Mouse (Mus musculus) embryonic facial prominence, embryonic 15.5 days (tissue): ENCODE measurements around the gene Sema5a. TPM values are rescaled to one million over a fixed set of nuclear protein-coding genes. Genes with fewer than 3 reads are reported as not detected.

Experiments
- ATAC-seq: fragments of 200-750 bp; cut with Nextera tagmentation; 2 replicates; pipeline ENCODE4 v1.8.0; 2017; ENCODE audit warnings: low read depth, moderate TSS enrichment; ENCODE audit not compliant: insufficient number of reproducible peaks, low FRiP score, low TSS enrichment
- H3K27ac ChIP-seq: fragments of 300-500 bp; sonication (generic); replicated peaks from 2 replicates; pipeline ENCODE4 v1.5.1; 2015; ENCODE audit warnings: mild to moderate bottlenecking, inconsistent platforms
- H3K27me3 ChIP-seq: fragments of 300-500 bp; sonication (generic); 2 replicates; pipeline ENCODE4 v1.6.1; 2015; ENCODE audit warnings: inconsistent platforms
- H3K36me3 ChIP-seq: fragments of 300-500 bp; sonication (generic); 2 replicates; pipeline ENCODE4 v1.6.1; 2015; ENCODE audit warnings: mild to moderate bottlenecking, inconsistent platforms
- H3K4me1 ChIP-seq: fragments of 300-500 bp; sonication (generic); 2 replicates; pipeline ENCODE4 v1.6.1; 2015; ENCODE audit warnings: inconsistent platforms
- H3K4me2 ChIP-seq: fragments of 300-500 bp; sonication (generic); replicated peaks from 2 replicates; pipeline ENCODE4 v1.6.1; 2015; ENCODE audit warnings: mild to moderate bottlenecking, inconsistent platforms
- H3K4me3 ChIP-seq: fragments of 300-500 bp; sonication (generic); replicated peaks from 2 replicates; pipeline ENCODE4 v1.5.1; 2015; ENCODE audit warnings: mild to moderate bottlenecking, inconsistent platforms
- H3K9ac ChIP-seq: fragments of 300-500 bp; sonication (generic); 2 replicates; pipeline ENCODE4 v1.6.1; 2015; ENCODE audit warnings: inconsistent platforms
- H3K9me3 ChIP-seq: fragments of 300-500 bp; sonication (generic); replicated peaks from 2 replicates; pipeline ENCODE4 v1.6.1; 2016; ENCODE audit warnings: inconsistent platforms
- WGBS: fragments of 180-500 bp; shearing (Covaris S2); methylation state at CpG from one replicate; pipeline ENCODE4 v1.1.7; 2015; 5-methylcytosine and 5-hydroxymethylcytosine counted together
- polyA plus RNA-seq: library from polyadenylated mRNA; unstranded; fragments of >200 nt; fragmentation: Nextera tagmentation; extraction: Ambion mirVana; gene quantifications from 2 replicates; pipeline ENCODE4 v1.2.1, GENCODE M21; 2015

Gene Sema5a
- polyA plus RNA-seq, 1 experiment from 2014 or later: 30.8 TPM

GRCm38 (mm10) chr15:32406436-32406835 is 161.8 kb downstream of the Sema5a start:
- H3K36me3 ChIP-seq: no peaks in the 10 kb centered on the region
- no peak overlapping the region for H3K9ac ChIP-seq
- ATAC-seq: no peak
- 82% methylated on average over 2 of the region's 2 CpGs for WGBS
- H3K4me1 ChIP-seq: peaks cover 10% of the 10 kb centered on the region
- H3K27me3 ChIP-seq: no peaks in the 10 kb centered on the region
- H3K27ac ChIP-seq: no peak overlapping the region
- no peaks in the 10 kb centered on the region for H3K9me3 ChIP-seq
- H3K4me3 ChIP-seq: no peak overlapping the region
- no peak overlapping the region for H3K4me2 ChIP-seq

DNA sequence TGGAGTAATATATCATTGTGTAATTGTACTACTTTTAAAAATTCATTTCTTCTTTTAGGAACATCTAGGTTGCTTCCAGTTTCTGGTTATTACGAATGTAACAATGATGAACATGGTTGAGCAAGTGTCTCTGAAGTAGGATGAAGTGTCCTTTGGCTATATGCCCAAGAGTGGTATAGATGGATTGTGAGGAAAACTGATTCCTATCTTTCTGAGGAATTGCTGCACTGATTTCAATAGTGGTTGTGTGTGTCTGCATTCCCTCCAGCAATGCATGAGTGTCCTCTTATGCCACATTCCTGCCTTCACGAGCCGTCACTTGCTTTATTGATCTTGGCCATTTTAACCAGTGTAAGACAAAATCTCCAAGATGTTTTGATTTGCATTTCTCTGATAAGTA is 163.2 kb downstream of the Sema5a start:
- no peak for ATAC-seq
- no peak overlapping the region for H3K27ac ChIP-seq
- no peaks in the 10 kb centered on the region for H3K27me3 ChIP-seq
- no peak overlapping the region for H3K4me3 ChIP-seq
- no peaks in the 10 kb centered on the region for H3K9me3 ChIP-seq
- no peak overlapping the region for H3K4me2 ChIP-seq
- H3K36me3 ChIP-seq: no peaks in the 10 kb centered on the region
- H3K4me1 ChIP-seq: 0 out of 2 replicates have a peak, but pooled peaks cover 4% of the 10 kb centered on the region
- H3K9ac ChIP-seq: no peak overlapping the region
- 65% methylated on average over 3 of the region's 3 CpGs for WGBS

DNA sequence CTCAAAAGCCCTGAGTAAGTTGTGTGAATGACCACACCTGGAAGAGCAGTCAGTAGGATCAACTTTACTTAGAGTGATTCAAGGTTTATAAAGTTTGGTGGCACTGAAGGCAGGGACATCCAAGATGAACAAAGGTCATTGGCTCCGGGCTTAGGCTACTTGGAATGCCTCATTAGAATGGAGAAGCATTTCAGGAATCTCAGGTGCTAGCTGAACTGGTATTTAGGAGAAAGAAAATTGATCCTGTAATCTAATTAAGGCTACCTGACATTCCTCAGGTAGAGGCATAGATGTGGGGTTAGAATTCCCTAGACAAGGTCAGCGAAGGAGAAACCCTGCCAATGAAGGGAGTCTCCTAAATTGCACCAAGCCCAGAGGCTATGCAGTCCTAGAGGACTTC is 171.7 kb downstream of the Sema5a start:
- no peaks in the 10 kb centered on the region for H3K27me3 ChIP-seq
- H3K36me3 ChIP-seq: no peaks in the 10 kb centered on the region
- H3K4me1 ChIP-seq: no peaks in the 10 kb centered on the region
- H3K4me2 ChIP-seq: no peak overlapping the region
- ATAC-seq: no peak
- no peak overlapping the region for H3K9ac ChIP-seq
- H3K4me3 ChIP-seq: no peak overlapping the region
- 81% methylated on average over 2 of the region's 2 CpGs for WGBS
- no peaks in the 10 kb centered on the region for H3K9me3 ChIP-seq
- no peak overlapping the region for H3K27ac ChIP-seq

GRCm38 (mm10) chr15:32422631-32423030 is 178.0 kb downstream of the Sema5a start:
- no peaks in the 10 kb centered on the region for H3K4me1 ChIP-seq
- no peak for ATAC-seq
- no peak overlapping the region for H3K9ac ChIP-seq
- H3K36me3 ChIP-seq: no peaks in the 10 kb centered on the region
- no peak overlapping the region for H3K27ac ChIP-seq
- H3K4me3 ChIP-seq: no peak overlapping the region
- H3K27me3 ChIP-seq: no peaks in the 10 kb centered on the region
- WGBS: 82% methylated on average over 6 of the region's 6 CpGs
- H3K4me2 ChIP-seq: no peak overlapping the region
- no peaks in the 10 kb centered on the region for H3K9me3 ChIP-seq

DNA sequence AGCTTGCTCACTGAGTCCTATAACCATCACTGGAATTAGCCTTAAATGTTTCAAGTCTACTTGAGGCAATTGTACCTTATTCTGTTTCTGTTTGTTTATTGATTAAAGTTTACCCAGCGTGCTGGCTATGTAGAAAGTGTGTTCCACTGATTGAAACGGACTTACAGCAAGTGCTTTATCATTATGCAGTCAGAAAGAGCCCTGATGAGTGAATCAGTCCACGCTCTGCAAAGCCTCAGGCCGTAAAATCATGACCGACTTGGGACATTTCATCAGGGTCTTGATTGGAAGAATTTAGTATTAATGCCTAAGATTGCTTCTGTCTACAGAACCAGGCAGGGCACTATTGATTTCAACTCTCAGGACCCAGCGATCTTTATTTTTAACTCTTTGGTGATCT is 178.5 kb downstream of the Sema5a start:
- Histone ChIP-seq H3K9me3 (no peaks in the 10 kb centered on the region), H3K4me3 (no peak overlapping the region), H3K27ac (no peak overlapping the region), H3K27me3 (no peaks in the 10 kb centered on the region), H3K9ac (no peak overlapping the region), H3K4me2 (no peak overlapping the region), H3K36me3 (no peaks in the 10 kb centered on the region), H3K4me1 (no peaks in the 10 kb centered on the region)
- no peak for ATAC-seq
- WGBS: 76% methylated on average over 6 of the region's 6 CpGs

DNA sequence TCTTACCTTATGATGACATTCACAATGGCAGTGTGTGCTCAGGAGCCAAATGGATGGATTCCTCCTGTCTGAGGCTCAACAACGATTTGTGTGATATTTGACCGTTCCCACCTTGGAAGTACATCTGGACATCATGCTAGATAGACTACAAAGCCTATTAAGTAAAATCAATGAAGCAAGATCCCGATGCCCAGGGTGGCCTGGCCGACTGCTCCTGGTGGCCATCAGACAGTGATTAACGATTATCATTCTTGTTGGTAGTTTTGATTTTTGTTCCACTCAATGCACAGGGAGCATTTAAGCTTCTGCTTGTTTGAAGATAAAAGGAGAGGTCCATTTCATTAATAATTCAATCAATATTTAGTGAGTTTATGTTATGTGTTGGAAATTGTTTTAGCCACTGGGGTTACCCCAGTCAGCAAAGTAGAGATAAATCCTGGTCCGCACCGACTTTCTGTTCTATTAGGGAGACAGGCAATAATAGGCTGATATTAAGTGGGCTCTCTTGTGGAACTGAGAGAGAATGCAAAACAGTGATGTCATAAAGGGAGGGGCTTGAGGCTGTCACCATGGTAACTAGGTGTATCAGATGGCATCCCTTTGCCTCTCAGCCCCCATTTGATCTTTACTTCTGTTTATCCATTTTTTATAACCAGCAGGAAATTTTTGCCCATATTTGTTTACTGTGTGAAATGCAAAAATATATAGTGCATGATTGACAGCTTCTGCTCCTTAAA is 182.7 kb downstream of the Sema5a start:
- Histone ChIP-seq H3K27ac (no peak overlapping the region), H3K9ac (no peak overlapping the region), H3K4me1 (no peaks in the 10 kb centered on the region), H3K4me2 (no peak overlapping the region), H3K27me3 (no peaks in the 10 kb centered on the region), H3K36me3 (no peaks in the 10 kb centered on the region), H3K4me3 (no peak overlapping the region), H3K9me3 (no peaks in the 10 kb centered on the region)
- WGBS: 84% methylated on average over 7 of the region's 7 CpGs
- no peak for ATAC-seq

DNA sequence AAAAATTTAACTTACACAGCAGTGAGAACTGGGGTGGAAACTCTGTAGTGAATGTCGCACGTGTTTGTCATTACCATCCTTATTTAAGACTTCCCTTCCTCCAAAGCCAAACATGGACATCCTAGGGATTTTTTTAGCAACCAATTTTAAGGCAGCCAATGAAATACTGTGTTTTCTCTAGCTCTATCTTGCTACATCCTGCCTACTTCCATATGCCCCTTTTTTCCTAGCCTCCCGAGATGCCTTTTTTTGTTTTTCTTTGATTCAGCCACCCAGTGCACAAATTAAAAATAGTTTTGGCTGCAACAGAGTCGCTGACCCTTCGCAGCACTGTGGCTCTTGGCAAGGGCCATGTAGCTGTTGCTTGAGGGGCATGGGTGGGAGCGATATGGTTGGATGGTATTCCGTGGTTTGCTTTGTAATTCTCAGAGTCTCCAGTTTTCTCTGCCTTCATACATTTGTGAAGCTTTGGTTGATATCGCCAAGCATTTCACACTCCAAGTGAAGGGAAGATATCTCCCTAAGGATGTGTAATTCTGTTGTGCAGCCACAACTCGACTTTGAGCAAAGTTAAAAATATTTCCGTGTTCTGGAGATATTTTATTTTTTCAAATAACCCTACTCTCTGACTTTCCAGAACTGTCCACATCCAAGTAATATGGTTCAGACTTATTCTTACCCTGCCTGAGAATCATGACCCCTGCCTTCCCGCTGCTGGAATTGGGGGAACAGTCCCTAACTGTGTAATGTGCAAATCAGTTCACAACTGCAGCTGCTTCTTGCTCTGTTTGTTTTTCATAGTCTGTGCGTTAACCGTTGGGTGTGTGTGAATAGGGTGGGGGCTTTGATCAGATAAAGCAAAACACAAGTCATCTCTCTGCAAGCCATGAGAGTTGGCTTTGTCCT is 188.6 kb downstream of the Sema5a start:
- Histone ChIP-seq H3K4me3 (peak overlapping the region; percentile 16), H3K4me2 (peak overlapping the region; percentile 42), H3K9me3 (no peaks in the 10 kb centered on the region), H3K27me3 (no peaks in the 10 kb centered on the region), H3K4me1 (peaks cover 15% of the 10 kb centered on the region), H3K27ac (peak overlapping the region; percentile 76), H3K9ac (no peak overlapping the region), H3K36me3 (no peaks in the 10 kb centered on the region)
- peak; percentile 39; the same call in 1 of the 2 replicates for ATAC-seq
- WGBS: 35% methylated on average over 13 of the region's 13 CpGs

DNA sequence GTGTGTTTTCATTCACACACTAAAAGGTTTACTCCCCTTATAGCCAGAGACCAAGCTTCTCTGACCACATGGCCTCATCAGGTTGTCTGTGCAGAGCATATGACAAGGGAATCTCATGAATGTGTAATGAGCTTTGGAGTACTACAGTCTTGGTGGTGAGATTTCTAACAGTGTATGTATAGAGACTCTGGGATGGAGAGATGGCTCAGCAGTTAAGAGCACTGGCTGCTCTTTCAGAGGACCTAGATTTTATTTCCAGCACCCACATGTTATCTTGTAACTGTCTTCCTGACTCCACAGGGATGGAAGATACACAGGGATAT is 189.2 kb downstream of the Sema5a start:
- Histone ChIP-seq H3K4me2 (no peak overlapping the region), H3K36me3 (no peaks in the 10 kb centered on the region)

DNA sequence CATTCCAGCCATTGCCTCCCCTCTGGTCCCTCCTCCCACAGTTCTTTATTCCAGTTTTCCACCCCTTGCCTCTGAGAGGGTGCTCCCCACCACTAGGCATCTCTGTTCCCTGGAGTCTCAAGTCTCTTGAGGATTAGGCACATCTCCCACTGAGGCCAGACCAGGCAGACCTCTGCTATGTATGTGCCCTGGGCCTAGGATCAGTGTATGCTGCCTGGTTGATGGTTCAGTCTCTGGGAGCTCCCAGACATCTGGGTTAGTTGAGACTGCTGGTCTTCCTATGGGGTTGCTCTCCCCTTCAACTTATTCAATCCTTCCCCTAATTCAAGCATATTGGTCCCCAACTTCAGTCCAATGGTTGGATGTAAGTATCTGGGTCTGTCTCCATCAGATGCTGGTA is 189.7 kb downstream of the Sema5a start:
- Histone ChIP-seq H3K4me3 (no peak overlapping the region), H3K9me3 (no peaks in the 10 kb centered on the region), H3K27me3 (no peaks in the 10 kb centered on the region), H3K4me2 (no peak overlapping the region), H3K9ac (no peak overlapping the region), H3K36me3 (no peaks in the 10 kb centered on the region), H3K27ac (no peak overlapping the region), H3K4me1 (peaks cover 15% of the 10 kb centered on the region)
- ATAC-seq: no peak

More for the DNA sequence above, 189.2 kb downstream of the Sema5a start:
- Histone ChIP-seq H3K27ac (peak overlapping the region; percentile 76), H3K4me1 (peaks cover 15% of the 10 kb centered on the region), H3K4me3 (no peak overlapping the region), H3K27me3 (no peaks in the 10 kb centered on the region), H3K9me3 (no peaks in the 10 kb centered on the region), H3K9ac (no peak overlapping the region)
- no peak for ATAC-seq

DNA sequence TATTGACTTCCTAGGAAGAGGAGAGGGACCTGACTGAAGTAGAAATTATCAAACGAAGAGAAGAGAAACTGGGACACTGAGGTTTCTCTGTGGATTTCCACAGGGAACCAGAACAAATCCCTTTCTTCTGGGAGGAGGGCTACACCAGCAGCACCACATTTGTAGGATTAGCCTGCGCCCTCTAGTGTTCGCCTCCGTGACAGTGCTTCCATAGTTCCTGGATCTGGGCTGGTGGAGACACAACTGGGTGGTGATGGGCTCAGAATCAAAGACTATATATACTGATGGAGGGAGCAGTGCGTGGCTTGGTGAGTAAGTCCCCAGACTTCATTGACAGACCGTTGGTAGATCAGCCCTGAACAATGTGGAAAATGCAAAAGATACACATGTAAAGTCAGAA is 193.0 kb downstream of the Sema5a start:
- Histone ChIP-seq H3K27ac (no peak overlapping the region), H3K9me3 (no peaks in the 10 kb centered on the region), H3K9ac (no peak overlapping the region), H3K4me1 (peaks cover 15% of the 10 kb centered on the region), H3K27me3 (no peaks in the 10 kb centered on the region), H3K4me2 (no peak overlapping the region), H3K4me3 (no peak overlapping the region), H3K36me3 (no peaks in the 10 kb centered on the region)
- ATAC-seq: no peak
- WGBS: 29% methylated on average over 6 of the region's 6 CpGs

DNA sequence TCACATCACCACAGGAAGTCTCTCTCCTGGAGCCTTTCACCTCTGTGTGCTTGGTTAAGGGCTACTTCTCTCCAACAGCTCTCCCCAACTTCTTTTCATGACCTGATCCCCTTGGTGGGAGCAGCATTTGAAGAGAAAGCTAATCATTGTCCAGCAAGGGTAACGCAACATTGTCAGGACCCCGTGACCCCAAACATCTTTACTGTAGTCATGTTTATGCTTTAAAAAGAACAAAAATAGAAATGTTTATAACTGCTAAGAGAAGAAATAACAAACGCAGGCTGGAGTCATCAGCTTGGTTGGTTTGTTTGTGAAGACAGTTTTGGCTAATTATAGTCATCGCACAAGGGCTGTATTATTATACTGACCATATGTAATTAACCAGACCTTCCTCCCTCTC is 198.1 kb downstream of the Sema5a start:
- Histone ChIP-seq H3K27ac (no peak overlapping the region), H3K4me1 (no peaks in the 10 kb centered on the region), H3K4me3 (no peak overlapping the region), H3K36me3 (no peaks in the 10 kb centered on the region), H3K27me3 (no peaks in the 10 kb centered on the region), H3K4me2 (no peak overlapping the region), H3K9me3 (no peaks in the 10 kb centered on the region), H3K9ac (no peak overlapping the region)
- 68% methylated on average over 4 of the region's 4 CpGs for WGBS
- no peak for ATAC-seq
